Mouse (Mus musculus) heart, postnatal 14 days (tissue): ENCODE data around the gene Dscam. TPM values are rescaled to one million over a fixed set of nuclear protein-coding genes. Genes with fewer than 3 reads are reported as not detected.

Experiments used
- total RNA-seq, 2 experiments: library from RNA; stranded (reverse); gene quantifications; 2 replicates each; pipeline ENCODE4 v1.2.3; 2021

The Dscam gene
- total RNA-seq, 2 experiments from 2014 or later = 0.05 TPM; not detected in 1

Other genes starting within 250 kb of the Dscam start
- 10 to 100 TPM; 22.4 to 22.8 TPM for gene Bace2, start 186.0 kb upstream of the Dscam start, total RNA-seq